Mouse (Mus musculus) G1E (cell line): ENCODE data around the gene Stim1. TPM values are rescaled to one million over a fixed set of nuclear protein-coding genes. Genes with fewer than 3 reads are reported as not detected.
A peak's percentile ranks its signal among the peaks of the same experiment; 100 is the strongest.

Experiments
- ATAC-seq: 2 replicates; pipeline ENCODE4 v1.8.0; 2016; ENCODE audit warnings: mild to moderate bottlenecking; ENCODE audit not compliant: insufficient number of reproducible peaks, poor library complexity, low FRiP score, severe bottlenecking; ENCODE audit errors: extremely low read depth
- DNase-seq: peaks from one replicate; pipeline ENCODE4 v3.0.0; 2012; ENCODE audit warnings: low spot score
- H3K27me3 ChIP-seq: 2 replicates; pipeline ENCODE4 v1.6.1; 2012; ENCODE audit warnings: mild to moderate bottlenecking, low read length, inconsistent platforms; ENCODE audit not compliant: insufficient read depth
- H3K36me3 ChIP-seq: replicated peaks from 2 replicates; pipeline ENCODE3; 2012; ENCODE audit warnings: mild to moderate bottlenecking, inconsistent platforms
- H3K4me1 ChIP-seq: 2 replicates; pipeline ENCODE4 v1.6.1; 2012; ENCODE audit warnings: low read depth, low read length, inconsistent platforms, mixed read lengths; ENCODE audit not compliant: insufficient read depth
- H3K4me3 ChIP-seq: 2 replicates; pipeline ENCODE4 v1.5.1; 2012; ENCODE audit warnings: low read depth, mild to moderate bottlenecking, inconsistent platforms, low read length, moderate library complexity, mixed read lengths
- H3K9me3 ChIP-seq: replicated peaks from 2 replicates; pipeline ENCODE4 v1.6.1; 2012; ENCODE audit warnings: inconsistent platforms
- CTCF ChIP-seq: IDR thresholded peaks from 2 replicates; pipeline ENCODE4 v1.5.1; 2012; ENCODE audit warnings: low read depth, low read length, inconsistent platforms, mixed read lengths
- GATA1 ChIP-seq: IDR thresholded peaks from 2 replicates; pipeline ENCODE4 v1.6.1; 2012; ENCODE audit warnings: borderline replicate concordance, low read length, inconsistent platforms, mixed read lengths
- GATA2 ChIP-seq: IDR thresholded peaks from 2 replicates; pipeline ENCODE4 v1.6.1; 2012; ENCODE audit warnings: low read depth, low read length, inconsistent platforms, borderline replicate concordance
- POLR2AphosphoS5 ChIP-seq: IDR thresholded peaks from 2 replicates; pipeline ENCODE4 v1.6.1; 2012; ENCODE audit warnings: low read depth, low read length, inconsistent platforms; ENCODE audit not compliant: insufficient replicate concordance
- TAL1 ChIP-seq: conservative IDR thresholded peaks from 2 replicates; pipeline ENCODE4 v1.6.1; 2012; ENCODE audit warnings: low read depth, low read length, inconsistent platforms, mixed read lengths
- polyA plus RNA-seq: library from polyadenylated mRNA; stranded (reverse); fragments of >175 nt; gene quantifications from 2 replicates; pipeline ENCODE4 v1.2.3, GENCODE M21; 2012
- total RNA-seq, 2 experiments: library from RNA; stranded (forward) in 1 of 2; stranded (reverse) in 1 of 2; fragments of 200-1000 nt in 1 of 2; fragments of >200 nt in 1 of 2; fragmentation: Nextera tagmentation in 1 of 2; gene quantifications; 2 replicates each; pipeline ENCODE4 v1.2.3; 2014 to 2017

Stim1 gene
- total and polyA plus RNA-seq, 3 experiments: 24.2 to 35.8 (median 27.3) TPM

- Histone ChIP-seq H3K9me3 (no peaks in the 10 kb centered on the region), H3K36me3 (peaks cover 58% of the 10 kb centered on the region), H3K27me3 (no peaks in the 10 kb centered on the region), H3K4me1 (peaks cover 79% of the 10 kb centered on the region), H3K4me3 (peak overlapping the region; percentile 86)
- ATAC-seq (no peak), DNase-seq (no peak)
- TF ChIP-seq GATA1: no peak
Observed at GRCm38 (mm10) chr7:102246956-102247797, 20.4 kb upstream of the Stim1 start.

GRCm38 (mm10) chr7:102248691-102249404 lies 18.8 kb upstream of the Stim1 start:
- Histone ChIP-seq H3K36me3 (peaks cover 46% of the 10 kb centered on the region), H3K4me3 (peak overlapping the region; percentile 86), H3K4me1 (peaks cover 74% of the 10 kb centered on the region), H3K9me3 (no peaks in the 10 kb centered on the region), H3K27me3 (no peaks in the 10 kb centered on the region)
- no peak for DNase-seq
- no peak for ATAC-seq
- no peak for TF ChIP-seq CTCF

GRCm38 (mm10) chr7:102249531-102249895 lies 18.1 kb upstream of the Stim1 start:
- TF ChIP-seq GATA1 (no peak), POLR2AphosphoS5 (no peak), TAL1 (no peak), GATA2 (no peak), CTCF (no peak)
- no peaks in the 10 kb centered on the region for H3K9me3 ChIP-seq
- H3K4me1 ChIP-seq: peaks cover 73% of the 10 kb centered on the region
- DNase-seq (no peak), ATAC-seq (no peak)
- no peaks in the 10 kb centered on the region for H3K27me3 ChIP-seq
- peak overlapping the region; percentile 86 for H3K4me3 ChIP-seq
- peaks cover 39% of the 10 kb centered on the region for H3K36me3 ChIP-seq

- Histone ChIP-seq H3K4me3 (peak overlapping the region; percentile 86), H3K36me3 (peaks cover 34% of the 10 kb centered on the region), H3K9me3 (no peaks in the 10 kb centered on the region), H3K4me1 (peaks cover 68% of the 10 kb centered on the region), H3K27me3 (no peaks in the 10 kb centered on the region)
- DNase-seq (peak; percentile 79), ATAC-seq (no peak)
- TF ChIP-seq CTCF (no peak), TAL1 (no peak), GATA2 (no peak), GATA1 (no peak), POLR2AphosphoS5 (no peak)
Observed at GRCm38 (mm10) chr7:102249896-102250630, 17.5 kb upstream of the Stim1 start.

GRCm38 (mm10) chr7:102250631-102251214 lies 16.9 kb upstream of the Stim1 start:
- Histone ChIP-seq H3K36me3 (peaks cover 29% of the 10 kb centered on the region), H3K9me3 (no peaks in the 10 kb centered on the region), H3K4me1 (peaks cover 66% of the 10 kb centered on the region), H3K4me3 (peak overlapping the region; percentile 86), H3K27me3 (no peaks in the 10 kb centered on the region)
- peak; percentile 58 for ATAC-seq
- peak; percentile 90 for DNase-seq
- no peak for TF ChIP-seq GATA1
- TF ChIP-seq CTCF: peak; percentile 34; the same call in 1 of the 2 replicates

GRCm38 (mm10) chr7:102253631-102254030 lies 14.0 kb upstream of the Stim1 start:
- ATAC-seq: no peak
- Histone ChIP-seq H3K9me3 (no peaks in the 10 kb centered on the region), H3K4me3 (no peak overlapping the region), H3K27me3 (no peaks in the 10 kb centered on the region), H3K36me3 (no peaks in the 10 kb centered on the region), H3K4me1 (peaks cover 42% of the 10 kb centered on the region)
- TF ChIP-seq TAL1: no peak
- TF ChIP-seq GATA2: no peak
- TF ChIP-seq POLR2AphosphoS5: no peak
- no peak for TF ChIP-seq GATA1
- no peak for TF ChIP-seq CTCF
- DNase-seq: no peak
